Mouse (Mus musculus) myocyte (in vitro differentiated cells): Measurements from ENCODE around the gene Fbxw5.

Source experiments
- E2F4 ChIP-seq: IDR thresholded peaks from one replicate; pipeline ENCODE4 v1.6.1; 2011; ENCODE audit warnings: mild to moderate bottlenecking, control low read depth, moderate library complexity; ENCODE audit not compliant: insufficient read depth
- MAX ChIP-seq: IDR thresholded peaks from one replicate; pipeline ENCODE4 v1.6.1; 2011; ENCODE audit warnings: low read depth, mild to moderate bottlenecking, control low read depth
- POLR2A ChIP-seq: IDR thresholded peaks from one replicate; pipeline ENCODE4 v1.6.1; 2011; ENCODE audit warnings: low read depth, mild to moderate bottlenecking, control low read depth, moderate library complexity; ENCODE audit not compliant: insufficient read length
- POLR2AphosphoS2 ChIP-seq: IDR thresholded peaks from one replicate; pipeline ENCODE4 v1.6.1; 2011; ENCODE audit warnings: low read depth, control low read depth; ENCODE audit not compliant: insufficient read length
- REST ChIP-seq: IDR thresholded peaks from one replicate; pipeline ENCODE4 v1.6.1; 2011; ENCODE audit warnings: mild to moderate bottlenecking, control low read depth, moderate library complexity; ENCODE audit not compliant: insufficient read depth, insufficient read length
- SRF ChIP-seq: IDR thresholded peaks from one replicate; pipeline ENCODE4 v1.6.1; 2011; ENCODE audit warnings: low read depth; ENCODE audit not compliant: control insufficient read depth, insufficient read length
- TCF12 ChIP-seq: IDR thresholded peaks from one replicate; pipeline ENCODE4 v1.6.1; 2011; ENCODE audit warnings: mild to moderate bottlenecking, control low read depth; ENCODE audit not compliant: poor library complexity, insufficient read depth, severe bottlenecking
- TCF3 ChIP-seq: IDR thresholded peaks from one replicate; pipeline ENCODE4 v1.6.1; 2011; ENCODE audit warnings: low read depth, control low read depth; ENCODE audit not compliant: insufficient read length
- USF1 ChIP-seq: IDR thresholded peaks from one replicate; pipeline ENCODE4 v1.6.1; 2011; ENCODE audit warnings: low read depth, mild to moderate bottlenecking, control low read depth, moderate library complexity

GRCm38 (mm10) chr2:25465816-25466635 is 34.5 kb upstream of the Fbxw5 start:
- TF ChIP-seq E2F4 (no peak), POLR2A (no peak), TCF3 (no peak), MAX (no peak), USF1 (peak; percentile 51), POLR2AphosphoS2 (no peak), REST (no peak), SRF (no peak), TCF12 (no peak)
